Comparison of ENCODE assay signal across 18 mouse cellular contexts in genomic region chr11:33012384-33013160, GRCm38 (mm10).
A peak's percentile ranks its signal among the peaks of the same experiment; 100 is the strongest.
DNase-seq lines count a peak whose midpoint lies in the region; ATAC-seq lines count a peak whose summit lies in the region.
"Had no signal": no experiment of that assay in that cellular context is flagged by ENCODE, and none has a peak within 500 bp of the region (broad histone marks: within the 10 kb centered on the region; RNA-seq: fewer than 3 reads in every experiment).

No protein-coding gene starts in this region.

- no peak overlapping the region for H3K9ac ChIP-seq in lung, embryonic 16.5 days (ENCODE audit: low read length)
- no peak overlapping the region for H3K9ac ChIP-seq in stomach, embryonic 15.5 days
- H3K9ac ChIP-seq: forebrain, embryonic 13.5 days; liver, embryonic 12.5 days; neural tube, embryonic 13.5 days had no signal

- WGBS in lung, embryonic 16.5 days: 50% methylated on average over 14 of the region's 14 CpGs
- WGBS in stomach, embryonic 15.5 days: 59% methylated on average over 14 of the region's 14 CpGs

- no peak overlapping the region for H3K4me3 ChIP-seq in lung, embryonic 16.5 days (ENCODE audit: low read length)
- no peak overlapping the region for H3K4me3 ChIP-seq in brown adipose tissue, adult 24 weeks (ENCODE audit: insufficient read depth, low read depth, low read length)
- H3K4me3 ChIP-seq in stomach, embryonic 15.5 days (replicated peaks): no peak overlapping the region
- H3K4me3 ChIP-seq: forebrain, embryonic 13.5 days; liver, embryonic 12.5 days; neural tube, embryonic 13.5 days had no signal

- H3K36me3 ChIP-seq in lung, embryonic 16.5 days (ENCODE audit: control insufficient read depth, insufficient read depth, low read length): no peaks in the 10 kb centered on the region
- H3K36me3 ChIP-seq in stomach, embryonic 15.5 days: no peaks in the 10 kb centered on the region
- H3K36me3 ChIP-seq: liver, embryonic 12.5 days; neural tube, embryonic 13.5 days had no signal

- no peak overlapping the region for H3K4me2 ChIP-seq in lung, embryonic 16.5 days (ENCODE audit: low read depth, low read length)
- no peak overlapping the region for H3K4me2 ChIP-seq in stomach, embryonic 15.5 days
- H3K4me2 ChIP-seq: forebrain, embryonic 13.5 days; liver, embryonic 12.5 days; midbrain, embryonic 11.5 days; neural tube, embryonic 13.5 days had no signal

- ATAC-seq in lung, embryonic 16.5 days (ENCODE audit: low read depth): peak; percentile 76
- ATAC-seq in stomach, embryonic 15.5 days (ENCODE audit: insufficient read depth, low FRiP score, low read depth): no peak
- ATAC-seq: forebrain, embryonic 13.5 days; hindbrain, embryonic 16.5 days; liver, embryonic 12.5 days had no signal

- no peaks in the 10 kb centered on the region for H3K27me3 ChIP-seq in lung, embryonic 16.5 days (ENCODE audit: control insufficient read depth, insufficient read depth, low read depth, low read length)
- no peaks in the 10 kb centered on the region for H3K27me3 ChIP-seq in stomach, embryonic 15.5 days (replicated peaks)
- H3K27me3 ChIP-seq: forebrain, embryonic 13.5 days; liver, embryonic 12.5 days; neural tube, embryonic 13.5 days had no signal

- H3K4me1 ChIP-seq in lung, embryonic 16.5 days (replicated peaks; ENCODE audit: control insufficient read depth, insufficient read depth, low read length): no peaks in the 10 kb centered on the region
- H3K4me1 ChIP-seq in brown adipose tissue, adult 24 weeks (ENCODE audit: control insufficient read depth, insufficient read depth, insufficient read length, low read length): peaks cover 20% of the 10 kb centered on the region
- H3K4me1 ChIP-seq in stomach, embryonic 15.5 days: peaks cover 3% of the 10 kb centered on the region; the same call in 1 of the 2 replicates
- H3K4me1 ChIP-seq: forebrain, embryonic 13.5 days; liver, embryonic 12.5 days; neural tube, embryonic 13.5 days had no signal

- no peaks in the 10 kb centered on the region for H3K9me3 ChIP-seq in lung, embryonic 16.5 days (ENCODE audit: control insufficient read depth, low read length)
- H3K9me3 ChIP-seq in stomach, embryonic 15.5 days: no peaks in the 10 kb centered on the region
- H3K9me3 ChIP-seq: forebrain, embryonic 13.5 days; liver, embryonic 12.5 days; neural tube, embryonic 13.5 days had no signal

- DNase-seq in heart, adult 11 months: peak; percentile 84
- no peak for DNase-seq in heart, postnatal 25 days (ENCODE audit: low spot score)
- DNase-seq in lung, postnatal 4 days: no peak
- DNase-seq in gastrocnemius, postnatal 4 days (ENCODE audit: low spot score in 2 of 2): no peak
- DNase-seq in adrenal gland, adult (ENCODE audit: inconsistent age in 2 of 2, low spot score in 1 of 2): no peak
- DNase-seq: adrenal gland, adult 2 months; cerebellum, adult 18-20 months; kidney, postnatal 14 days; layer of hippocampus, postnatal 36 days; right cerebral cortex, adult 18-20 months had no signal

- intact Hi-C loops in heart, postnatal 25 days (cut with DNase I): no loop called here

- H3K27ac ChIP-seq in lung, embryonic 16.5 days (ENCODE audit: low read length): peak overlapping the region; percentile 84
- peak overlapping the region; percentile 21; the same call in 1 of the 2 replicates for H3K27ac ChIP-seq in brown adipose tissue, adult 24 weeks (replicated peaks; ENCODE audit: low read depth, low read length)
- H3K27ac ChIP-seq in stomach, embryonic 15.5 days: peak overlapping the region; percentile 63; the same call in 1 of the 2 replicates
- H3K27ac ChIP-seq: forebrain, embryonic 13.5 days; liver, embryonic 12.5 days; neural tube, embryonic 13.5 days had no signal

Comparison
In these comparisons a context has a peak if more than half of its experiments do, and no peak if none do; other contexts are left out.
1. H3K27ac ChIP-seq: peak in every context shown above with its lines; median percentile 84 in lung, embryonic 16.5 days; 63 in stomach, embryonic 15.5 days; 21 in brown adipose tissue, adult 24 weeks.